Mouse (Mus musculus) testis, postnatal 14 days (tissue): Measurements from ENCODE around the gene Itpr3.
A peak's percentile ranks its signal among the peaks of the same experiment; 100 is the strongest.

Source experiments
- DNase-seq: peaks from one replicate; pipeline ENCODE4 v3.0.0; 2021; ENCODE audit warnings: low spot score

Itpr3 gene

DNA sequence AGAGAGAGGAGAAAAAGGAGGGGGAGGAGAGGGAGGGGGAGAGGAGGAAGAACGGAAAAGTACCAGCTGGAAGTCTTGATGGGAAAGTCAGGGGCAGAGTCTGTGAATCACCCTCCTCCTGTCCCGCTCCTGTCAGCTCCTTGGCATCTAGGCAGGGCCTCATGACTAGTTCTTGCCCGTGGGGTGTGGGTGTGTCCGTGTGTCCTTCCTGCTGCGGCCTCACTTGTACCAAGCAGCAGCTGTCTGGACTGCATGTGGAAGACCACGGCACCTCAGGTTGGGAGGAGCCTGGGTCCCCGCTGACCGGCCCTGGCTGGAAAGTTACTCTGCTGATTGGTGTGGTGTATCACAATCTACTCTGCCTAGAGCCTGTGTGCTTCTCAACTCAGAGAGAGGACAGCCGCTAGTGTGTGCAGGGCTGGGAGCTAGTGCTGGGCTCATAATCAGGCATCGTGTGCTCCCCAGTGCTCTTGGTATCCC lies 84.9 kb downstream of the Itpr3 start:
- no peak for DNase-seq

DNA sequence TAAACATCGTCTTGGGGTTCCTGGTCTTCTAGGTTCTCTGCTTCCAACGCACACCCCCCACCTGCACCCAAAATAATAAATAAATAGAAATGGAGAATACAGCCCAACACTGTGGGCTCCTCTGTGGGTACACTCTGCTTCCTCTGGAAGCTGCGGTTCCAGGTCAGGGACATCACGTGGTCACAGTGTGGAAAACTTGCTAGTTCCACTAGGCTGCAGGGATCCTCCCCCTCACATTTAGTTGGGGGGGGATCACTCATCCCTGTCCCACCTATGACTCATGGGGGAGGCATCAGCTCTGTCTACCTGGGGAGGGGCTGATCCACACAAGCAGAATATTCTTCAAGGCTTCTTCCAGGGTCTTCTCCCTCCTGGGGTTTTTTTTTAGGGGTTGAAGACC lies 87.0 kb downstream of the Itpr3 start:
- DNase-seq = no peak

DNA sequence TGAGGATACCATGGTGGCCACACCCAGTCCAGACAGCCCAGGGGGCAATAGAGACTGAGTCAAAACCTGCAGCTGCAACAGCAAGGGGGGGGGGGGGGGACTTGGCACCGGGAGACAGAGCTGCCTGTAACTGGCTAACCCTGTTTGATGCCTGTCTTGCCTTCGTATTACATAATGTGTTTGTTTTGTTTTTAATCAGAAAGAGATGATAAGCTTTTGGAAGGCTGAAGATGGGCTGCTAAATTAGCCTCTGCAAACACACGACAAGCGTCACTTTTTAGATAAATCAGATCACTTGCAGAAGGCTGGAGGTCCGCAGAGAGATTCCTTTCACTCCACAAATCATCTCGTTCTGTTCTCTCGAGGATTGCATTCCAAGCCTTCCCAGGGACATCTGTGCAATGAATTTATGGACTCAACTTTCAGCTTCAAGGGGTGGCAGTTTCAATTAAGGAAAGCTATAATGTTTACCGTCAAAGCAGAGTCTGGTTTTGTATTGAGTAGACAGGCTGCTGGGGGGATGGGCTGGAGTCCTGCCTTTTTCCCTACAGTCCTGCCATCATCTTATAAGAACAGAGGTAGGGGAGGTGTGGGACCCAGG lies 89.3 kb downstream of the Itpr3 start:
- no peak for DNase-seq

DNA sequence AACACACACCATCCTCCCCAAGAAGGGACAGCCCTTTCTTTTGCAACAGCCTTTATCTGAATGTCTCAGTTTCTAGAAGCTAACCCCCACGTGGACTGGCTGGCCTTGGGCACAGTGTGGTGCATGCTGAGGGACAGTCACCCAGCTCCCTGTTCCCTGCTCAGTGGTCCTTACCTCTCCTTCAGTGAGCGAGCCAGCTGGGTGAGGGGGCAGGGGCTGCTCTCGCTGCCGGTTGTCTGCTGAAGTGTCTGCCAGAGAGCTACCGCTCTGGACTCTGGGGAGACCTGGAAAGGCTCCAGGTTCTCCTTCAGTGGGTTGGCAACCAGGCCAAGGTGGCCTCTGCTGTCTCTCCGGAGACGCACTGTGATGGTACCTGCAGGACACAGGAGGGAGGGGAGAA lies 93.8 kb downstream of the Itpr3 start:
- DNase-seq = peak; percentile 50

GRCm38 (mm10) chr17:27151411-27151810 lies 94.3 kb downstream of the Itpr3 start:
- no peak for DNase-seq

DNA sequence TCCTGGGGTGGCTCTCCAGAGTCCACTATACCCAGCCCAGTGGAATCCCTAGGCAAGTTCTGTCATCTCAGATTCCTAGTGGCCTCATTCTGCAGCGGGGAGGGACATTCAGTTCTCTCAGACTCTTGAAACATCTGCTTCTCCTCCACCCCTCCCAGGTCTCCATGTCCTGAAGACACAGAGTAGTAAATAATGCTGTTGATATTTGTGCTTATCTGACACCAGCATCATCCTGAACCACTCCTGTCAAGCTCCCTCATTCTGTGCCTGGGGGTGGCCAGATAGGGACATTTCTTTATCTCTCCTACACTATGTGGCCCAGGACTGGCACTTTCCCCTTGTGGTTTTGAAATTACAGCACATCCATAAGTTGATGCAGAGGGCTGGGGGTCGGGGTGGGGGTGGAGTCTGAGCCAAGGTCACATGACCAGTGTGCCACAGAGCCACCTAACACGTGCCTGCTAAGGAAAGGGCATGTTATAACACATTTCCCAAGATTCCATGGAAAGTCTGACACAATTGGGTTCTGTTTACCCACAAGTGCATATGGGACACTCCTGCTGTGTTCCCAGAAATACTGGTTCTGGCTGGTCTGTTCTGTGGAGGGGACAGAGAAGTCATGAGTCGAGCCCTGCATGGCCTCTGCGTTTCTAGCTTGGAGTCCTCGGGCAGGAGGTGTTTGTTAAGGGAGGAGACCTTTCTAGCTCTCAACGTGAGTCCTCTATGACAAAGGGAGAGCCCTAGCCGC lies 96.0 kb downstream of the Itpr3 start:
- no peak for DNase-seq

- no peak for DNase-seq
Observed at GRCm38 (mm10) chr17:27153773-27154193, 96.7 kb downstream of the Itpr3 start.

- DNase-seq = no peak
Observed at GRCm38 (mm10) chr17:27154256-27154655, 97.2 kb downstream of the Itpr3 start.

- DNase-seq = no peak
Observed at GRCm38 (mm10) chr17:27154881-27155280, 97.8 kb downstream of the Itpr3 start.

GRCm38 (mm10) chr17:27155752-27156151 lies 98.6 kb downstream of the Itpr3 start:
- no peak for DNase-seq

GRCm38 (mm10) chr17:27158439-27158838 lies 101.3 kb downstream of the Itpr3 start:
- no peak for DNase-seq

GRCm38 (mm10) chr17:27159169-27159568 lies 102.1 kb downstream of the Itpr3 start:
- no peak for DNase-seq

DNA sequence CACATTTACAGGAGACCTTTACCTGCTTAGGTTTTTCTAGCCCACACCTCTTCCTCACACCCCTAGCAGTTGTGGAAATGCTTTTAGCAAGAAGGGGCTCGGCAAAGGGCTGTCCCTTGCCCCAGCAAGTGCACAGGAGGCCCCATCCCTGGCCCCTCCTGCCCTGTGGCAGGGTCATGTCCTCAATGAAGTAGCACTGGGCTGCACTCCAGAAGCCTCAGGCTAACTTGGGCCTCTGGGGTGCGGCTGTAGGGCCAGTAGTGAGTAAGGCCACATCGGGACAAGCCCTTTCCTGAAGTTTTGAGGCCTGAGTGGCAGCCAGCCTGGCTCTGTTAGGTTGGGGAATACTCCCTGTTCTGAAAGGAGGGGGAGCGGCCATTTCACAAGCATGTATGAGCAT lies 103.8 kb downstream of the Itpr3 start:
- no peak for DNase-seq

GRCm38 (mm10) chr17:27165054-27165773 lies 108.1 kb downstream of the Itpr3 start:
- DNase-seq = no peak

DNA sequence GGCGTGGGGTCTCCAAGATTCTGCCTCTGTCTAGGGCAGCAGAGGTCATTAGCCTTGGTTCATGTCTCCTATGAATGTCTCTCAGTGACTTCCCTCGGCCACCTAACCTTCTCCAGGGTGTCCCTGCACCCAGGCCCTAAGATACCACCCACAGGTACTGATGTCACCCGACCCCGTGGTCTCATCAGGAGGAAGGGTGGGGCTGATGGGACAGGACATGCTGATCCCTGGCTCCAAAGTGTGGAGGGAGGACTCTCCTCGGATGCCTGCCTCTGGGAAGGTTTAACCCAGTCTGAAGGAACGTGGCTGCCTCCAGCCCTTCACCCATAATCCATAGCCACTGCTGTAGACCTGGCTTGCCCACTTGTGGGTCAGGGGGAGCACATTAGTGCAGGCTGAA lies 109.8 kb downstream of the Itpr3 start:
- no peak for DNase-seq

DNA sequence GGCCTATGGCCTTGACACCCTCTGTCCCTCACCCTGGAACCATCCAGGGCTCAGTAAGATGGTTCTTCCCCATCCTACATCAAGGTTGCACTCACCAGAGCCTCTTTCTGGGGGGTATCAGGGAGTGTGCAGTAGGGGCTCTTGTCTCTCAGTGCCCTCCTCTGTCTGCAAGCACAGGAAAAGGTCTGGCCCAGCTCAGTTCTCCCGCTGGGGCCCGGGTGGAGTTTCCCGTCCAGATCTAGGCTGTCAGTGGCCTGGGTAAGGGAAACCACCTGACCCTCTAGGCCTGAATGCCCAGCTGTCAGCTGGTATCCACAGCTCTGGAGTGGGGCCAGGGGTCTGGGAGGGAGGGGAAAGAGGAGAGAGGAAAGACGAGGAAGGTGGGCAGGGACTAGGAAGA lies 110.4 kb downstream of the Itpr3 start, which contains the start of gene Ip6k3:
TSS of gene Ip6k3 (minus strand) at position 251 of the 400 bp plus-strand sequence.
- no peak for DNase-seq

GRCm38 (mm10) chr17:27168569-27168968 lies 111.5 kb downstream of the Itpr3 start:
- DNase-seq = no peak

DNA sequence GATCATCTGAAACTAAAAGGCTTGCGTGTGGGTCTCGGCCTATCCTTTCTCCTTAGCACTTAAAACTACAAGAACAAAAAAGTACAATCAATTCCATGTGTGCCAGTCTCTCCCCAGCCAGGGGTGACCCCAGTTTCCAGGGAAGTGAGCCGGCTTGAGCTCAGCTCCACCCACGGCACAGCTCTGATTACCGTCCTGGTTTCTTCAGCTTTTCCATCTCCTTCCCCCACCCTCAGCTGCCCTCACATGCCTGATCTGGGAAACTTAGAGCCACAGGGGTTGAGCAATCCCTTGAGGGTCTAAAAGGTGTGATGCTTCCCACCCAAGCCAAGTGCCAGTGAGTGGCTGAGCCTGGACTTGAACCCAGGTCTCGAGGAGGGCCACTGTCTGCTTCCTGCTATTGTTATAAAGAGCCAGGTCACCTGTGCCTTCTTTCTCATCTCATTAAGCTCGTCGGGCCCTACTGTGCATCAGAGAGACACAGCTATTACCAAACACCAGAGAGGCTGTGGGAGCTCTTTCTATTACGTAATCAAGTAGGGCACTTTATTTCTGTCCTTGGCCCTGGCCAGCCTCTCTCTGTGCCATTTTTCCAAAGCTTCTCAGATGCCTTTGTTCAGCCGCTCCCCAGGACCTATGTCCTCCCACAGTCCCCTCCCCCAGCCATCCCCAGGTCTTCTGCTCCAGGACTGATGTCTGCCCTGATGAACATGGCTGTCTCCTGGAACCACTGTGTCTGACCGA lies 113.0 kb downstream of the Itpr3 start:
- DNase-seq = no peak

DNA sequence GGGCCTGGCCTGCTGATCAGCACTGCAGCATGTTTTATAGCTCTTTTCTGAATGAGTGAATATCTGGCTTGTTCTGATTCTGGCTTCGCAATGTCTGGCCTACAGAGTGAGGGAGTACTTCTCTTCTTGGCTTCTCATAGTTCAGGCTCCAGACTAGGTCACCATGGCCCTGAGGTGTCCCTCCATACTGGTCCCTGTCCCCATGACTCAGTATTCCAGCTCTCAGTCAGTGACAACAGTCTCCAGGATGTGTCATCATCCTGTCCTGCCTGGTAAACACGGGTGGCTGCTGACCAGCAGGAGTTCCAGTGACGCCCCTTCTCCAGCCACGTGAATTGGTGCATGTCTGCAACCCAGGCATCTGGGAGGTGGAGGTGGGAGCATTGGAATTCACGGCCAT lies 114.0 kb downstream of the Itpr3 start:
- no peak for DNase-seq
